Mouse (Mus musculus) megakaryocyte-erythroid progenitor cell, adult 5-6 weeks (primary cell): ENCODE results near the gene Hmgcr. TPM values are rescaled to one million over a fixed set of nuclear protein-coding genes. Genes with fewer than 3 reads are reported as not detected.

ENCODE experiments used
- ATAC-seq: replicated peaks from 2 replicates; pipeline ENCODE4 v1.8.0; 2016; ENCODE audit warnings: mild to moderate bottlenecking, inconsistent platforms; ENCODE audit not compliant: severe bottlenecking, poor library complexity, low FRiP score, low TSS enrichment
- total RNA-seq, 2 experiments: library from RNA; stranded (forward) in 1 of 2; stranded (reverse) in 1 of 2; fragments of 200-1000, 215-1000 nt in 1 of 2; fragments of >200 nt in 1 of 2; fragmentation: Nextera tagmentation in 1 of 2; gene quantifications; 2 replicates each; pipeline ENCODE4 v1.2.3; 2014 to 2017

Hmgcr gene
- total RNA-seq (2014; fragmentation: Nextera tagmentation) = 28.3 and 49.1 TPM in 2 replicates
- total RNA-seq (2017) = 27.7 and 34.4 TPM in 2 replicates

GRCm38 (mm10) chr13:96670406-96671077 lies at the start of gene Hmgcr:
Gene Hmgcr (minus strand): TSS chr13:96670936.
- peak; percentile 99 for ATAC-seq

GRCm38 (mm10) chr13:96720003-96720402 lies 49.3 kb upstream of the Hmgcr start:
- 0 out of 2 replicates have a peak, but pooled peaks have one; percentile 18 for ATAC-seq

DNA sequence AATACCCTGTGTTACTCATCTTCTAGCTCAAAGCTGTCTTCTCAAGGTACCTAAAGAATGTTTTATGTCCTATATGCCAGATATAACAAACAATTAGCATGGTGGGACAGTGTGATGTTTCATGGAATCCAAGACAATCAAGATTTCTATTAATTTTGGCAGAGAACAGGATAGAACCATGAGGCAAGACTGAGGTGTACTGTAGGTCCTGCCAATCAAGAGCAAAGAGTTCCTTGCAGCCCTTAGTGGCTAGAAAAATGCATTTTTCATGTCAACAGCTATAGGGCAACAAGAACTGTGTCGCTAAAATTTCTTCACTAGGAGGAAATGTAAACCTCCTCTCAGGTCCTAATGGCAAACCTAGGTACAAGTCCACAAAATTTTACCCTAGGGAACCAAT lies 47.1 kb upstream of the Hmgcr start:
- no peak for ATAC-seq

GRCm38 (mm10) chr13:96716311-96716710 lies 45.6 kb upstream of the Hmgcr start:
- no peak for ATAC-seq

- ATAC-seq = peak; percentile 74
Measured at GRCm38 (mm10) chr13:96709269-96710233, 38.8 kb upstream of the Hmgcr start.

DNA sequence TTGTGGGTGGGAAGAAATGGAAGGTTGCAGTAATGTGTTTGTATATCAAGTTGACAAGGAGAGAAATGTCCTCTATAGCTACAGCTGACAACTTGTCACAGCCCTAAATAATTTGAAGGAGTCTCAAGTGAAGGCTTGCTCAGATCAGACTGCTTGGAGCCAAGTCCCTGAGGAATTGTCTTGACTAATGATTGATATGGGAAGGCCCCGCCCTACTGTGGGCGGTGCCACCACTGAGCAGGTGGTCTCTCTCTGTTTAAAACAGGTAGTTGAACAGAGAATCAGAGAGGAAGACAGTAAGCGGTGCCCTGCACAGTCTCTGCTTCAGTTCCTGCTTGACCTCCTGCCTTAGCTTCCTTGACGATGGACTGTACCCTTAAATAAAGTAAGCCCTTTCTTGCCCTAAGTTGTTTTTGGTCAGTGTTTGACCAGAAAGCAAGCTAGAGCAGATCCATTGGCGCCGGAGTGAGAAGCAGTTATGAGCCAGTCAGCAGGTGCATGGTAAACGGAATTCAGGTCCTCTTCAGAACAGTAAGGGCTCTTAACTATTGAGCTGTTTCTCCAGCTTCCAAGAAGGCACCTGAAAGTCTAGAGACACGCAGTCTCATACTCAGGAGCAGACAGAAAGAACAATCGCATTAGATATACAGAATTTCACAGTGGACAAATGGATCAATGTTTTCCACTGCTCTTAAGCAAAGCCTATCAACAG lies 32.0 kb upstream of the Hmgcr start:
- ATAC-seq = no peak

DNA sequence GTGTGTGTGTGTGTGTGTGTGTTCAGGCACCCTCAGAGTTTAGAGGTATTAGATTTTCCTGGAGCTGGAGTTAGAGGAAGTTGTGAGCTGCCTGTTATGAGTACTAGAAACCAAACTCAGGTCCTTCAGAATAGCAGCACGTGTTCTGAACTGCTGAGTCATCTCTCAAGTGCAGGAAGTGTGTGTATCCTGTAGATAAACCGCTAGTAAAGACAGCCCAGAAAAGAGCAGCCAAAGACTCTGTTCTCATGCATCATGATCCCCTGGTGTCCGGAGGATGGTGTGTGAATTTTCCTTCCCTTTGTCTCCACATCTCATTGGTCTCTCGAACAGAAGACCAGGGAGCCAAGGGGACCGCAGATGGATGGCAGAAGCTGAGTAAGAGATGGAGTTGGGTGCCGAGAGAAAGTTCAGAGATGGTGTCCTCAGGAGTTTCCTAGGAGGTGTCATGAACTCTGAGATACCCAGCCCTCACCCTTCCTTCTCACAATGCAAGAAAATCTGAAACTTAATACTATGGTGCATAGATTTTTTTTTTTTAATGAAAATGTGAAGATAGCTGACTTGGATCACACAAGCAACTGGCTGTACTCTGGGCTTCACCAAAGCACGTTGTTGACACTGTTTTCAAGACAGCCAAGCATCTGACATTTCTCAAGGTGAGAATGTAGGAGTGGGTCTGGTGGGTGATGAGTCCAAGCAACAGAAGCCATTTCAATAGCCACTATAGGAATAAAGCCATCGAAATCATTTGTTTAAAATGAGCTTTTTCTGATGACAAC lies 27.3 kb upstream of the Hmgcr start:
- ATAC-seq = peak; percentile 98

DNA sequence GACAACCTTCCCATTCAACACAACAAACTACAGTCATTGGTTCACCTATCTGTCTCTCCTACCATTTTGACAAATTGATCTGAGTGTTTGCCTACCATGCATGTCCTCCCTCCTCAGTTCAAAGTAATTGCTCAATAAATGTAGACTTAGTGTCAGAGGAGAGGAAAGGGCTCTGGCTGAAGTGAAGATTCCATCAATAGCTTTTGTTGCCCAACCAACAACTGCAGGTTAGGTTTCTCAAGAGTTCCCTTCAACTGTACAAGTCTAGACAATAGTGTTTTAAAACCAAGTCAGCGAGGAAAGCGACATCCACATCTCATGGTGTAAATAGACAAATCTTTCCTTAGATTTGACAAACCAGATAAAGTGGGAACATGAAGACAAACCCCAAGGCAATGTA lies 24.7 kb upstream of the Hmgcr start:
- no peak for ATAC-seq

- ATAC-seq = no peak
Measured at GRCm38 (mm10) chr13:96689901-96690300, 19.2 kb upstream of the Hmgcr start.

DNA sequence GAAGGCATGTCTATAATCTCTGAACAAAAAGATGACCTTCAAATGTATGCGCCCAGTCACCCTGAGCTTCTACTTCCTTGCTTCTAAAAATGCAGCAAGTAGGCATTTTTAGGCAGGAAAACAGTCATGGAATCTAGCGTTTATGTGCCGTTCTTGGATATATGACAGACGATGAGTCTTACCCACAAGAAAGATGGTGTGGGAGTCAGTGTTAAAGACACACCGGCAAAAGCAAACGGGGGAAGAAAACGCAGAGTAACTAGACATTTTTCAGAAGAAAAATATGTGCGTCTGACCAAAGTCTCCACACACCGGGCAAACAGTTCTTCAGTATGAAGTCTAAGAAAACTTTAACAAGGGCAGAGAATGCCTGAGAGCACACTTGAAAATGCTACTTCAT lies 16.5 kb upstream of the Hmgcr start:
- ATAC-seq = no peak

DNA sequence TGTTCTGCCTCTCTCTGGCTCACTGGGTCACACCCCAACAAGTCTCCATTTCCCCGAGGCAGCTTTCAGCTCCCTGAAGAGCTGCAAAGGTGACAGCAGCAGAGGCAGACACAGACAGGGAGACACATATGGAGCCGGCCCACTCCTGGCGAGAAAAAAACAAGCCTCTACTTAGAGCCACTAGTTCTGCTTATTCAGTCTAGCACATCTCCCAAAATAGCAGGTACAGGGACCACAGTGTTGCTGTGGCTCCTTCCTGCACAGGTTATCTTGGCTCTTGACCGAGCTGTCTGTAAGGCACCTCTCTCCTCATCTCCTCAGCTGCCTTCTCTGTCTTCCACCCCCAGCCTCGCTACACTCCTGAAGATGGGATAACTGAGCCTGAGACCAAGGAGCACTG lies 14.0 kb upstream of the Hmgcr start:
- ATAC-seq = no peak

- no peak for ATAC-seq
Measured at GRCm38 (mm10) chr13:96681088-96681620, 10.4 kb upstream of the Hmgcr start.

GRCm38 (mm10) chr13:96680163-96681087 lies 9.7 kb upstream of the Hmgcr start:
- ATAC-seq = no peak

- no peak for ATAC-seq
Measured at GRCm38 (mm10) chr13:96678616-96679015, 7.9 kb upstream of the Hmgcr start.

- ATAC-seq = no peak
Measured at GRCm38 (mm10) chr13:96677071-96677470, 6.3 kb upstream of the Hmgcr start.

GRCm38 (mm10) chr13:96675756-96676155 lies 5.0 kb upstream of the Hmgcr start:
- ATAC-seq = no peak

GRCm38 (mm10) chr13:96673817-96674216 lies 3.1 kb upstream of the Hmgcr start:
- no peak for ATAC-seq

DNA sequence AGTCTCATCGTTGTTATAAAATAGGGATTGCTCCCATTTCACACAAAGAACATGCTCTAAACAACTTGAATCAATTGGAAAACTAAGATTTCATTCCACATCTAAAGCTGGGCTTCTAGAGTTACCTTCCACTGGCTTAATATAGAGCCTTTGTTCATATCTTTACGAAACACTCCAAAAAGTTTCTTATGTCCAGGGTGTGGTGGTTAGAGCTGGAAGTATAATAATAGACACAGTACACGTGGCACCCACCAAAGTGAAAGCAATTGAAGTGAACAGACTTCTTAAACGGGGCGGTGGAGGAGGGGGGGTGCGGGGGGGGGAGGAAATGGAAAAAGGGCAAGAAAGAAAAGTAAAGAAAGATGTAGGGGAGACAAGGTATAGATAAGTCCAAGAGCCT lies 1.5 kb upstream of the Hmgcr start:
- no peak for ATAC-seq
